Mouse (Mus musculus) lung, adult 2 months (tissue): ENCODE results near the gene Akain1. TPM values are rescaled to one million over a fixed set of nuclear protein-coding genes. Genes with fewer than 3 reads are reported as not detected.

Source experiments
- DNase-seq: peaks from one replicate; pipeline ENCODE4 v3.0.0; 2022
- H3K4me1 ChIP-seq: fragments of 200-500 bp; 2 replicates; pipeline ENCODE4 v1.6.1; 2011; ENCODE audit warnings: low read length; ENCODE audit not compliant: control insufficient read depth, insufficient read depth
- H3K4me3 ChIP-seq: fragments of 200-500 bp; replicated peaks from 2 replicates; pipeline ENCODE3; 2011; ENCODE audit warnings: low read depth, mild to moderate bottlenecking, control low read depth, low read length; ENCODE audit errors: extremely low read depth
- CTCF ChIP-seq: fragments of 200-500 bp; IDR thresholded peaks from 2 replicates; pipeline ENCODE4 v1.5.1; 2011; ENCODE audit warnings: mild to moderate bottlenecking, low read length, control low read depth; ENCODE audit not compliant: insufficient read depth
- POLR2A ChIP-seq: fragments of 200-500 bp; IDR thresholded peaks from 2 replicates; pipeline ENCODE4 v1.6.1; 2011; ENCODE audit warnings: low read depth, mild to moderate bottlenecking, control low read depth, low read length, borderline replicate concordance; ENCODE audit errors: extremely low read depth
- WGBS: fragments of 180-500 bp; shearing (Covaris S2); methylation state at CpG from one replicate; pipeline ENCODE4 v1.1.7; 2018; 5-methylcytosine and 5-hydroxymethylcytosine counted together
- polyA plus RNA-seq: library from polyadenylated mRNA; depleted of rRNA; stranded (reverse); fragments of >200 nt; gene quantifications from 2 replicates; pipeline ENCODE4 v1.2.3, GENCODE M21; 2012; rRNA removed

Akain1 gene
- polyA plus RNA-seq, 1 experiment: not detected

DNA sequence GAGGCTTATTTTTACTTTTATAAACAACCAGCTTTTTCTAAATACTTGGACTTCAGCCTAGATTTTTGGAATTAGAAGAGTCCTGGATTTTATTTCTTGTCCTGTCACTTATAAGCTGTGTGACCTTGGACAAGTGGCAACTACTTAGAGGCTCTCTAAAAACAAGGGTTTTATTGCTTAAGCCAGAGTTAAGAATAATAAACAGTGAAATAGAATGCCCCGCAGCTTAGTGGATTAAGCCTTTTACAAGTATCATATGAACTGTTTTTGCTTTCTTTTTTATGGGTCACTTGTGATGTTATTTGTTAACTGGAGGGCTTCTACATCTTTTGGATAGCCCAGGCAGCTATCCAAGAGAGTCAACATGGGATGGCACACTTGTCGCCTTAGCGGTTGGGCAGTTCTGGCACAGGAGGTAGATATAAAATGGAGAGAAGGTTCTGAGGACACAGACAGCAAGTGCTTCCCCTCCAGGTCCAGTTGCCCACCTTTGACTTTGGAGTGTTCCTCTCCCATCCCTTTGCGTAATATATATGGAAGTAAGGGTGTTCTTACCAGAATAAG is 77.3 kb downstream of the Akain1 start:
- no peaks in the 10 kb centered on the region for H3K4me1 ChIP-seq
- no peak overlapping the region for H3K4me3 ChIP-seq
- no peak for TF ChIP-seq POLR2A
- no peak for TF ChIP-seq CTCF
- no peak for DNase-seq
- WGBS: 79% methylated on average over 4 of the region's 4 CpGs

DNA sequence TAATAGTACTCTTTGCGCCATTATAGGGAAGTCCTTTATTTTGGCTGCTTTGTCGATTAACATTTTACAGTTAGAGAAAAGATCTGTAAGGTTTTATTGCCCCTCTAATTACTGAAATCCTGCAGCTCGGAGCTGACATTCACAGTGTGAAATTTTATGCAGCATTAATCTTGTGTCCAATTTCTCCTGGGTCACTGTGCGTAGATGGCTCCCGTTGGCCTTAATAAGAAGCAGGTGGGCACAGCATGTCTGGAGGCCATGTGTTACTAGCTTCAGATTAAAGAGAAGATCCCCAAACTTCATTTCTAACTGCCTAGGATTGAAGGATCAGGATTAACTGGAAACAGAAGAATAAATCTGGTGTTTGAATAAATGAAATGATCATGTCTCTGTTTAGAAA is 92.3 kb downstream of the Akain1 start:
- H3K4me3 ChIP-seq: no peak overlapping the region
- no peak for DNase-seq
- no peak for TF ChIP-seq POLR2A
- TF ChIP-seq CTCF: no peak
- WGBS: 76% methylated on average over 5 of the region's 5 CpGs
- H3K4me1 ChIP-seq: no peaks in the 10 kb centered on the region

Other genes with a start within 250 kb of the Akain1 start
- gene Zbtb14, start 56.3 kb upstream of the Akain1 start, polyA plus RNA-seq: 4.8 and 7.4 TPM in 2 replicates